Mouse (Mus musculus): Measurements from ENCODE around the gene Slc36a2. TPM values are rescaled to one million over a fixed set of nuclear protein-coding genes. Genes with fewer than 3 reads are reported as not detected.

Gene Slc36a2
- total and polyA plus RNA-seq, 2 experiments from 2014 or later = 6.6 to 10.2 TPM

GRCm38 (mm10) chr11:55137646-55138045, 47.2 kb downstream of the Slc36a2 start:
- Histone ChIP-seq H3K27ac (ENCODE audit: low read depth) (no peak overlapping the region), H3K9ac (replicated peaks; ENCODE audit: low read depth, low read length) (no peak overlapping the region), H3K9me3 (replicated peaks; ENCODE audit: control insufficient read depth, low read length) (no peaks in the 10 kb centered on the region), H3K27me3 (ENCODE audit: control insufficient read depth, insufficient read depth, low read length) (no peaks in the 10 kb centered on the region), H3K4me3 (ENCODE audit: low read depth, low read length) (no peak overlapping the region), H3K4me2 (ENCODE audit: low read depth, low read length) (no peak overlapping the region), H3K4me1 (ENCODE audit: control insufficient read depth, insufficient read depth) (no peaks in the 10 kb centered on the region), H3K36me3 (replicated peaks; ENCODE audit: control insufficient read depth, insufficient read depth, low read length) (no peaks in the 10 kb centered on the region)
- DNase-seq (ENCODE audit: low spot score) (no peak), ATAC-seq (ENCODE audit: insufficient read depth, low read depth) (no peak)
- TF ChIP-seq EP300 (IDR thresholded peaks at IDR 0.05; ENCODE audit: low read depth) (no peak), CTCF (IDR thresholded peaks at IDR 0.05; ENCODE audit: low read depth) (no peak)

- Histone ChIP-seq H3K9me3 (replicated peaks; ENCODE audit: control insufficient read depth, low read length) (no peaks in the 10 kb centered on the region), H3K4me2 (ENCODE audit: low read depth, low read length) (no peak overlapping the region), H3K4me1 (ENCODE audit: control insufficient read depth, insufficient read depth) (no peaks in the 10 kb centered on the region), H3K9ac (replicated peaks; ENCODE audit: low read depth, low read length) (no peak overlapping the region), H3K27ac (ENCODE audit: low read depth) (no peak overlapping the region), H3K27me3 (ENCODE audit: control insufficient read depth, insufficient read depth, low read length) (no peaks in the 10 kb centered on the region), H3K36me3 (replicated peaks; ENCODE audit: control insufficient read depth, insufficient read depth, low read length) (no peaks in the 10 kb centered on the region), H3K4me3 (ENCODE audit: low read depth, low read length) (no peak overlapping the region)
- ATAC-seq (ENCODE audit: insufficient read depth, low read depth) (no peak), DNase-seq (ENCODE audit: low spot score) (no peak)
- no peak for TF ChIP-seq EP300 (IDR thresholded peaks at IDR 0.05; ENCODE audit: low read depth)
- no peak for TF ChIP-seq CTCF (IDR thresholded peaks at IDR 0.05; ENCODE audit: low read depth)
- 67% methylated on average over 15 of the region's 15 CpGs for WGBS
These were observed 47.9 kb downstream of the Slc36a2 start for GRCm38 (mm10) chr11:55136770-55137547.

GRCm38 (mm10) chr11:55134871-55135270, 50.0 kb downstream of the Slc36a2 start:
- Histone ChIP-seq H3K4me2 (ENCODE audit: low read depth, low read length) (no peak overlapping the region), H3K27me3 (ENCODE audit: control insufficient read depth, insufficient read depth, low read length) (no peaks in the 10 kb centered on the region), H3K9me3 (replicated peaks; ENCODE audit: control insufficient read depth, low read length) (no peaks in the 10 kb centered on the region), H3K4me3 (ENCODE audit: low read depth, low read length) (no peak overlapping the region), H3K27ac (ENCODE audit: low read depth) (no peak overlapping the region), H3K9ac (replicated peaks; ENCODE audit: low read depth, low read length) (no peak overlapping the region), H3K36me3 (replicated peaks; ENCODE audit: control insufficient read depth, insufficient read depth, low read length) (no peaks in the 10 kb centered on the region), H3K4me1 (ENCODE audit: control insufficient read depth, insufficient read depth) (no peaks in the 10 kb centered on the region)
- TF ChIP-seq EP300 (IDR thresholded peaks at IDR 0.05; ENCODE audit: low read depth) (no peak), CTCF (IDR thresholded peaks at IDR 0.05; ENCODE audit: low read depth) (no peak)
- ATAC-seq (ENCODE audit: insufficient read depth, low read depth) (no peak), DNase-seq (ENCODE audit: low spot score) (no peak)
- 86% methylated on average over 5 of the region's 5 CpGs for WGBS

GRCm38 (mm10) chr11:55134407-55134806, 50.5 kb downstream of the Slc36a2 start:
- 93% methylated on average over 1 of the region's 1 CpGs for WGBS
- TF ChIP-seq EP300 (IDR thresholded peaks at IDR 0.05; ENCODE audit: low read depth) (no peak), CTCF (IDR thresholded peaks at IDR 0.05; ENCODE audit: low read depth) (no peak)

GRCm38 (mm10) chr11:55133204-55133603, 51.7 kb downstream of the Slc36a2 start:
- Histone ChIP-seq H3K4me3 (ENCODE audit: low read depth, low read length) (no peak overlapping the region), H3K4me1 (ENCODE audit: control insufficient read depth, insufficient read depth) (no peaks in the 10 kb centered on the region), H3K27me3 (ENCODE audit: control insufficient read depth, insufficient read depth, low read length) (no peaks in the 10 kb centered on the region), H3K27ac (ENCODE audit: low read depth) (no peak overlapping the region), H3K9me3 (replicated peaks; ENCODE audit: control insufficient read depth, low read length) (no peaks in the 10 kb centered on the region), H3K36me3 (replicated peaks; ENCODE audit: control insufficient read depth, insufficient read depth, low read length) (no peaks in the 10 kb centered on the region), H3K4me2 (ENCODE audit: low read depth, low read length) (no peak overlapping the region), H3K9ac (replicated peaks; ENCODE audit: low read depth, low read length) (no peak overlapping the region)
- no peak for TF ChIP-seq EP300 (IDR thresholded peaks at IDR 0.05; ENCODE audit: low read depth)
- no peak for TF ChIP-seq CTCF (IDR thresholded peaks at IDR 0.05; ENCODE audit: low read depth)
- 80% methylated on average over 1 of the region's 1 CpGs for WGBS
- ATAC-seq (ENCODE audit: insufficient read depth, low read depth) (no peak), DNase-seq (ENCODE audit: low spot score) (no peak)

More at GRCm38 (mm10) chr11:55134407-55134806, 50.5 kb downstream of the Slc36a2 start:
- H3K36me3 ChIP-seq (replicated peaks; ENCODE audit: control insufficient read depth, insufficient read depth, low read length) = no peaks in the 10 kb centered on the region
- no peak overlapping the region for H3K4me3 ChIP-seq (ENCODE audit: low read depth, low read length)
- H3K27me3 ChIP-seq (ENCODE audit: control insufficient read depth, insufficient read depth, low read length) = no peaks in the 10 kb centered on the region
- no peak overlapping the region for H3K9ac ChIP-seq (replicated peaks; ENCODE audit: low read depth, low read length)
- DNase-seq (ENCODE audit: low spot score) = no peak
- ATAC-seq (ENCODE audit: insufficient read depth, low read depth) = no peak
- no peak overlapping the region for H3K4me2 ChIP-seq (ENCODE audit: low read depth, low read length)
- no peaks in the 10 kb centered on the region for H3K9me3 ChIP-seq (replicated peaks; ENCODE audit: control insufficient read depth, low read length)
- no peaks in the 10 kb centered on the region for H3K4me1 ChIP-seq (ENCODE audit: control insufficient read depth, insufficient read depth)
- no peak overlapping the region for H3K27ac ChIP-seq (ENCODE audit: low read depth)

- H3K4me1 ChIP-seq (ENCODE audit: control insufficient read depth, insufficient read depth) = no peaks in the 10 kb centered on the region
- no peak for ATAC-seq (ENCODE audit: insufficient read depth, low read depth)
- no peak overlapping the region for H3K9ac ChIP-seq (replicated peaks; ENCODE audit: low read depth, low read length)
- no peak overlapping the region for H3K4me3 ChIP-seq (ENCODE audit: low read depth, low read length)
- H3K27me3 ChIP-seq (ENCODE audit: control insufficient read depth, insufficient read depth, low read length) = no peaks in the 10 kb centered on the region
- no peak overlapping the region for H3K4me2 ChIP-seq (ENCODE audit: low read depth, low read length)
- no peak for DNase-seq (ENCODE audit: low spot score)
- WGBS = 57% methylated on average over 1 of the region's 1 CpGs
- H3K36me3 ChIP-seq (replicated peaks; ENCODE audit: control insufficient read depth, insufficient read depth, low read length) = no peaks in the 10 kb centered on the region
- no peak for TF ChIP-seq CTCF (IDR thresholded peaks at IDR 0.05; ENCODE audit: low read depth)
- no peak for TF ChIP-seq EP300 (IDR thresholded peaks at IDR 0.05; ENCODE audit: low read depth)
- no peaks in the 10 kb centered on the region for H3K9me3 ChIP-seq (replicated peaks; ENCODE audit: control insufficient read depth, low read length)
- no peak overlapping the region for H3K27ac ChIP-seq (ENCODE audit: low read depth)
These were observed 52.9 kb downstream of the Slc36a2 start for GRCm38 (mm10) chr11:55131946-55132345.
